Mouse (Mus musculus) embryonic stem cell, embryonic (primary cell): ENCODE results near the gene Epb41l3.
"Not testable (repeated sequence)": the region's sequence is repeated elsewhere in the genome, so short reads cannot be mapped to it uniquely, and the experiment has no call there.

Experiments used
- CTCF ChIA-PET, 4 experiments: fragments of 300-600 bp in 2 of 4; fragments of 350-600 bp in 2 of 4; sonication (Branson Sonifier 250); formaldehyde crosslinking; loops; one replicate each; lab custom pipeline; 2022; ENCODE audit warnings: inconsistent platforms in 2 of 4; lab: Charles Lee
- POLR2A ChIA-PET, 4 experiments: fragments of 300-600 bp in 2 of 4; fragments of 350-600 bp in 2 of 4; sonication (Branson Sonifier 250); formaldehyde crosslinking; loops; one replicate each; lab custom pipeline; 2022; ENCODE audit warnings: antibody characterized with exemption in 4 of 4, inconsistent platforms in 1 of 4; lab: Charles Lee

Epb41l3 gene

DNA sequence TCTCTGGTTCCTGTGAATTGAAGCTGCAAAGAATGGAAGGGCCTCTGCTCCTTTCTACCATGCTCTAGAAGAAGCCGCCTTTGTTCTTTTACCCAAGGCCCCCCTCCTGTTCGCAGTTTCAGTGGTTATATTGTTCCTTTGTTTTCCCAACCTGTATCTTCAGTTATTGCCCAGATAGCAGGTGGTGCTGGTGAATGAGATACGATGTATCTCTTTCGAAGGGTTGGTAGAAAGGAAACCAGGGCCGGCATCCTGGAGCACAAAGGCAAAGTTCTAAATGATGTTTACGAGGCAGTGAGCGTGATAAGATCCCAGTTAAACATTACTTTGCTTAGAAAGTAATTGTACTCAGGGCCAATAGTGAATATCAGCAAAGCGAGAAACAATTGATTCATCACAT, 27.8 kb downstream of the Epb41l3 start:
- POLR2A ChIA-PET, result no interaction called here
- CTCF ChIA-PET, result interaction anchor here in 2 of 4 experiments (0.6 to 1.2 kb wide), 2 partner anchors 65 to 520 kb away, joined by 3 to 4 read pairs; no protein-coding TSS in a partner anchor

DNA sequence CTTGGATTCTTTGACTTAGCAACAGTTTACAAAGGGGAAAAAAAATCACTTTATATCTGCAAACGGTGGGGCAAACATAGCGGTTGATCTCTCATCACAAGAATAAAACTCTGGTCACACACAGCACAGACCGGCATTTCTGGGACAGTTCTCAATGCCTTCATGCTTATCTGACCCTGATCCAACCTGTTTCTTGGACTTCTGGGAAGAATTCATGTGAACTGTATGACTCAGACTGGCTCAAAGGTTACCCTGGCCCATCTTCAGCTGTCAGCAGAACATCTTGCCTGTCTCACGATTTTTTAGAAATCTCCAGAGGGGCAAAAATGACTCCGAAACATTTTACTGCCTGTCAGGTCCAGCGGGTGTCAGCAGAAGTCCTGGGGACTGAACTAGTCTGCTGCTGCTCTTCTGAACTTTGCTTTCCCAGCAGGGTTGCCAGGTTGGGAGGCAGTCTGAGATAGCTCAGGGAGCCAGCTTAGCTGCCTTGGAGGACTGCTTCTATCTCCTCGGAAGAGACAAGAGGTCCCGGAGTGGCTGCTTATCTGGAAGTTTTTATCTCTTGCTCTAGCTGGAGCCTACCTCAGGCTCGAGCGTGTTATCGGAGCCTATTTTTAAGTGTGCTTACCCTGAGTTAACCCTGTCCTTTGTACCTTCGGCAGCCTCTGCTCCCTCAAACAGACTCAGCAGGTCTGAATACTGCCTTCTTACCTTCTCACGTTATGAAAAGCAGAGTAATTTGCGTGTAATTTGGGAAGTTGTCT, 29.7 kb downstream of the Epb41l3 start:
- POLR2A ChIA-PET, result no interaction called here
- CTCF ChIA-PET, result interaction anchor here (0.6 to 1.7 kb wide), 12 partner anchors 16 to 1768 kb away, joined by 3 to 6 read pairs (median 3); no protein-coding TSS in a partner anchor

DNA sequence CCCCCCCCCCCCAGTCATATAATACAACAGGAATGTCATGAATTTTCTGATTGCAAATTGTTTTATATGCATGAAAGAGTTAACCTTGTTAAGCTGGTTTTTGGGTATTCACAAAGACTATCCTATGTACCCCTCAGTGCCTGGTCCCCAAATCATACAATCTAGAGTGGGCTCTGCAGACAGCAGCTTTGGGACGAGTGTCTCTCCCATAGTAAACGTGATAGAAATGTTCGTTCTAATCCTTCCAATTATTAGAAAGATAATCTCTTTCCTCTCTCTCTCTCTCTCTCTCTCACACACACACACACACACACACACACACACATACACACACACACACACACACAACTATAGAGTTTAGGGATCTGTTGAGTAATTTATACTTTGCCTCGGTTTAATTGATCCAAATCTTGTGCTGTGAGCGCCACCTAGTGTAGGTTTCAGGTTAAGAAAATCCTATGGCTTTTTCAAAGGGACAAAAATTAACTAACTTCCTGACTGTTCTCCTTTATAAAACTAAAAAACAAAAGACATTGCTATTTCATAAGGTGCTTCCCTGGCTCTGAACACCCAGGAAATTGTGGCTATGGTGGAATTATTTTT, 30.4 kb downstream of the Epb41l3 start:
- POLR2A ChIA-PET, result no interaction called here
- CTCF ChIA-PET, result interaction anchor here (0.6 to 2.1 kb wide), 17 partner anchors 12 to 1769 kb away, joined by 3 to 9 read pairs (median 3); no protein-coding TSS in a partner anchor

DNA sequence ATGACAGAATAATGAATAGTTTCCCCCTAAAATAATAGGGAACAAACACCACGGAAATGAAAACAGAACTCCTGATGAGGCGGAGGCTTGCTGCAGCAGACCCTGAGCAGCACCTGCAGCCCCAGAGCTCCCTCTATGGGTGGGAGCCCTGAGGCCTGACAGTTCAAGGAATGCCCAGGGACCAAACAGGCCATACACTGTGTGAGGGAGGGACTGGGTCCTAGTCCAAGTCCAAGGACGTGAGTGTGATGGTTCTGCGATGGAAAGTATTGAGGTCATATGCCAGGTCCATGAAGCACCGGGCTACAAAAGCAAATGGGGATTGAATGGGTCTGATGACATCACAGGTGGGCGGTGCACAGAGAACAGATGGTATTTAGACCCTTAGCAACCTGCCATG, 33.7 kb downstream of the Epb41l3 start:
- ChIA-PET POLR2A (interaction anchor here in 1 of 4 experiments (1.0 kb wide), 1 partner anchor 33 kb away, joined by 4 read pairs; no protein-coding TSS in a partner anchor), CTCF (interaction anchor here (0.5 to 2.1 kb wide), 7 partner anchors 10 to 323 kb away, joined by 3 to 8 read pairs (median 4); no protein-coding TSS in a partner anchor)

DNA sequence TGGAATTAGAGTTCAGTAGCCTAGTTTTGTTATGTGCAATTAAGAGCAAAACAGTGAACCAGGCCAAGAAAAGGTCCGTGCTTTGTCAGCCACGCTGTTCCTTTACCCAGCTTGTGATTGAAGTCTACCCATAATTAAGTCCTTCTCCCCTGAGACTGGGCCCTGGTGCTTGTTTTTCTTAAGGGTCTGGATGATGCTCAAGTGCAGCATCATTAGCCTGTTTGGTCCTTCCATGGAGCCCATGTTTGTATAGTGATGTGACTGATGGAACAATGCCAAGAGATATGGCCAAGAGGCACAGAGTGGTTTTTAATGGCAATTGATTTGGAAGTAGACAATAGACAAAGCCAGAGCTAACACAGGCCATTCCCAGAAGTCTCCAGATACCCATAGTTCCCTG, 36.7 kb downstream of the Epb41l3 start:
- ChIA-PET CTCF (no interaction called here), POLR2A (no interaction called here)

DNA sequence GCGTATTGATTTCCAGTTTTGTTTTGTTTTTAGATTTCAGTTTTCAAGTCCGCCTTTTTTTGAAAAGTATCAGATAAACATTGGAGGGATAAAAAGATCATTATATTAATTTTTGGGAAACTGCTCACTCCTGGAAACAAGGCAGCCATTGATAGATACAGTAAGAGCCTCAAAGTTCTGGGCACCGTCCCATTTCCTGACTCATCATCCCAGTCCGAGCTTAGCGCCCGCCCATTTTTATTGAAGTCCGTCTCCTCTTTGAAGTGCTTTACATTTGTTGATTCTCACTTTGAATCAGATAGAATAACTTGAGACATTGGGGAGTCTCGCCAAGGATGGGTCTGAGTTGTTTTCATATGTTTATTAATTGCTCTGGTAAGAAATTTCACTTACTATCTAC, 43.7 kb downstream of the Epb41l3 start:
- POLR2A ChIA-PET, result no interaction called here
- CTCF ChIA-PET, result interaction anchor here in 1 of 4 experiments (0.6 to 0.9 kb wide), 2 partner anchors 10 to 1844 kb away, joined by 3 read pairs; no protein-coding TSS in a partner anchor

DNA sequence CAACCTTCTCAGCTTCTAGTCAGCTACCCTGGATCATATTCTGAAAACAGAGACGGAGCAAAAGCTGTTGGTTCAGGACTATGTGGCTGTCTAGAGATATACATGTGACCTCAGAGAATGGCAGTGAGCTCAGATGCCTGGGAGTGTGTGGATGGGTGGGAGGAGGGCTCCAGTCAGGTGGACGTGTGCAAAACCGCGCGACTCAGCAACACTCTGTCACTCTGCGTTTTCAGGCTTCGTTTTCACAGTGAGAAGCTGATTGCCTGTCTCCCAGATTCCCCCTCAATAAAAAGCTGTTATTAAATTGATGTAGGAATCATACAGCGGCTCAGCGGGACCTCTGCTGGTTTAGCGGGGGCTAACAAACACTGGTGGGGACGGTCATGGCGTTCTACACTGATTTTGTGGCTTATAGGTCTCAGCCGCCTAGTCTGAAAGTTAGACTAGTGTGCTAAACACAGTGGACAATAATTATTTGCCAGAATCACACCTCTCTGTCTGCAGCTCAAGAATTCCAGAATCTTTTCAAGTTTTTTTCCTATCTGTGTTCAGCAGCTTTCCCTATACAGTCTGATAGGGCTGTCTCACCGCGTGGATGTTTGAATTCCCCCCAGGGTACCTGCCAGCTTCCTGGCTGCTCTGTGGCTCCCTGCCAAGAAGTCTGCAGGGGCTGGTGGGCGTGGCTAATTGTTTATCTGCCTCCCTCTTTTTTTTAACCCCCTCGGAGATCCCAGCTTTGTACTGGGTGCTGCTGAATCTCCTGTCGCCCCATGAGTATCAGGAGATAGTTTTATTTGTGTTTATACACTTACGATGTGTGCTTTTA, 45.3 kb downstream of the Epb41l3 start:
- POLR2A ChIA-PET, result interaction anchor here in 1 of 4 experiments (0.9 to 1.7 kb wide), 2 partner anchors 9 to 262 kb away, joined by 3 to 5 read pairs; partner anchors contain the start of gene Zbtb14

DNA sequence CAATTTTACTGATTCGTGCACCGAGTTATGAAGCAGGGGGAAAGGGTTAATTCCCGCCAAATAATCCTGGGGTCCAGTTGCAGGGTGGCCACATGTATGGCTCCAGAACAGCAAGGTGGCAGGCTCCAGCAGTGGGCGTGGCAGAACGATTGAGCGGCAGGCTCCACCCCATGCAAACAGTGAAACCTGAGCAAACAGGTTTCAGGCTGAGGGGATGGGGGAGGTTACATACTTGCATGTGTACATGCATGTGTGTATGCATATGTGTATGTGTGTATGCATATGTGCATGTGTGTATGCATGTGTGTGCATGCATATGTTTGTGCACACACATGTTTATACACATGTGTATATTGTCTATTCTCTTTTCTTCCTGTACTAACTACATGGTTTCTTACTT, 46.9 kb downstream of the Epb41l3 start:
- CTCF ChIA-PET, result not testable (repeated sequence)
- POLR2A ChIA-PET, result interaction anchor here in 1 of 4 experiments (0.7 kb wide), 1 partner anchor 278 kb away, joined by 3 read pairs; no protein-coding TSS in a partner anchor

More for the DNA sequence above, 45.3 kb downstream of the Epb41l3 start:
- CTCF ChIA-PET, result interaction anchor here in 3 of 4 experiments (0.6 to 1.7 kb wide), 3 partner anchors 11 to 1145 kb away, joined by 3 to 8 read pairs (median 3); no protein-coding TSS in a partner anchor

DNA sequence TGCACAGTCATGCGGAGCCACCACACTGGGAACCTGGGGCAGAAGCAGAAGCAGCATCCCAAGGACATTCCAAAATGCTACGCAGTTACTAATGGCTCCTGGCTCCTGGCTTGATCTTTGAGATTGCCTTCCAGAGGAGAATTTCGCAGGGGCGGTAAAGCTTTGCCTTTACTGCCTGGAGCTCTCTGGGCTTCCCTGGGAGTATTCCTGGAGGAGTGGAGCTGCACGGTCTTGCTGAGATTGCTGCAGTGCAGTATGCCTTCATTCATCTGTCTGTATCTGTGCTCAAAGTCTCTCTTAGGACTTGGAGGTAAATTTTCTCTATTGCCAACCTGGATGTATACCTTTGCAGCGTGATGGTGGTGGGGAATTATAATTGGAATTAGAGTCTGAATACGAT, 52.0 kb downstream of the Epb41l3 start:
- ChIA-PET CTCF (no interaction called here), POLR2A (no interaction called here)

DNA sequence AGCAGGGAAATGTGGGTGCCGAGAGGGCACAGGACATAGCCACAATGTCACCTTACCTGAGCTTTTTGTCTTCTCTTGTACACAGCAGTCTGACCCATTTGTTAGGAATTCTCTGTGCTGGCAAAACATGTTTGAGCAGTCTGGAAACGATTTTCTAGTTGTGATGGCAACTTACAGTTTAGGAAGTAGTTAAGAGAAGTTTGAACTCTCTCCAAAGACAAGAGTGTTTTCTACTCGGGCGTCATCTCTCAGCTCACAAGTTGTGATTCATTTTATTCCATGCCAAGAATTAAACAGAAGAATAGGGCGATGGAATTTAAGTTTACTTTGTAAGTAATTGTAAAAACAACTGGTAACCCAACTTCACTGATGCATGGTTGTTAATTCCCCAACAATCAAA, 52.5 kb downstream of the Epb41l3 start:
- ChIA-PET CTCF (interaction anchor here in 1 of 4 experiments (0.5 to 0.7 kb wide), 2 partner anchors 19 to 136 kb away, joined by 4 to 5 read pairs; no protein-coding TSS in a partner anchor), POLR2A (no interaction called here)

DNA sequence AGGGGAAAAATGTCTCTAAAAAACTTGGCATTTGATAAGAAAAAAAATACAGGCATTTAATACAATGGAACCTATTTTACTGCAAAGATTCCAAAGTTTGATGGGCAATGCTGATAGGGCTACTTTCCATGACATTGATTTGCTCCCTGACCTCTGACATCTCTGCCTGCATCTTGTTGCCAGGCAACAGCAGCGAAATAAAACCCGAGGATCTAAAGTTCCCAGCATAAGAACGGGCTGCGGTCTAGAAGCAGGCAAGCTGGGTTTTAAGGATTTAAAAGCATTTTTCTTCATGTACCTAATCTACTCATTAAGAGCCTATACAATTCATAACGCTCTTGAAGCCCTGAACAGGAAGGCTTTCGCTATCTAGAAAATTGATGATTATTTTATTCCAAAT, 54.0 kb downstream of the Epb41l3 start:
- ChIA-PET POLR2A (interaction anchor here in 1 of 4 experiments (2.1 kb wide), 1 partner anchor 9 kb away, joined by 5 read pairs; no protein-coding TSS in a partner anchor), CTCF (no interaction called here)

DNA sequence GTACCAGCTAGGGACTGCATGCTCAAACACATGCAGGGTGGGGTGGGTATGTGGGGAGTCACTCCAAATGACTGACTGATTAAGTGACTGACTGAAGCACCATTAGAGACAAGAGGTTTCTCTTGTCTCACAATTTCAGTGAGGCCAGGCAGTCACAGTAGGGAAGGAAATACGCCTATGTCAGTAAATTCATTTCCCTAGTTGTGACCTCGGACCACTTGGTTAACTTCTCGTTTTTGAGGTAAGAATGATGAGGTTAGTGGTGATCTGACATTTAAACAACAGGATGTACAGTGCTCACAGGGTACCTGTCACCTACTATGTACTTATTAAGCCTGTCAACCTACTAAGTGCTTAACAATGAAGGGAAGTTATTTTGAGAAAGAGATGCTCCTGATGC, 67.5 kb downstream of the Epb41l3 start:
- ChIA-PET CTCF (interaction anchor here in 1 of 4 experiments (1.6 kb wide), 1 partner anchor 61 kb away, joined by 5 read pairs; no protein-coding TSS in a partner anchor), POLR2A (interaction anchor here in 1 of 4 experiments (1.1 kb wide), 1 partner anchor 33 kb away, joined by 4 read pairs; no protein-coding TSS in a partner anchor)

DNA sequence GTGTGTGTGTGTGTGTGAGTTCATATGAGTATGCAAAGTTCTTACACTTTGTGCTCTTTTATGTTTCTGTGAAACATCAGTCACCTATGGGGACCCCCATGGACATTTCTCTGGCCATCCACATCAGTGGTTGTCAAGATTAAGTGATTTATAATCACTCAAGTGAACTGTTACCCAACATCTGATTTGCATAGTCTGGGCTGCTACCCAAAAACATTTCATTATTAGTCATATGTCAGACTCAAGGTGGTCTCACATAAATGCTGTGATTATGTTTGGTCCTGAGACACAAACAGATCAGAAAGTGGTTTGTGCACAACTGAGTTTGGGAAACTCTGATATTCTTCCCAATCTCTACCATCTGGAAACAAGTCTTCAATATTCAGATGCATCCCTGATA, 75.3 kb downstream of the Epb41l3 start:
- ChIA-PET POLR2A (no interaction called here), CTCF (no interaction called here)

DNA sequence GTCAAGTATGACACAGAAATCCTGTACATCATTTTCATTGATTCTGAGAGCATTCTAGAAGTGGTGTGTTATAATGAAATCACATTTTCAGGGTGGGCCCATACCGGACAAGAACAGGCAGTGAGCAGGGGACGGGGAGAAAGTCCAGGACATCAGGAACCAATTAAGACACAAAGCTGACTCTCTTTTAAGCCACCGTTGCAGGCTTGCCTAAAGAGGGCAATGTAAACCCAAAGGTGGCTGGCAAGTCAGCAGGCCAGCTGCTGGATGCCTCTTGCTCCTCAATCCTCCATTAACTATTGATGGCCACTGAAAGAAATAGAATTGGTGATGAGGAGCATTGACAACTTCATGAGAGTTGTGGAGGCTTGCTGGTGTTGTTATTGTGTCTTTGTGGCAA, 75.8 kb downstream of the Epb41l3 start:
- ChIA-PET CTCF (no interaction called here), POLR2A (no interaction called here)

DNA sequence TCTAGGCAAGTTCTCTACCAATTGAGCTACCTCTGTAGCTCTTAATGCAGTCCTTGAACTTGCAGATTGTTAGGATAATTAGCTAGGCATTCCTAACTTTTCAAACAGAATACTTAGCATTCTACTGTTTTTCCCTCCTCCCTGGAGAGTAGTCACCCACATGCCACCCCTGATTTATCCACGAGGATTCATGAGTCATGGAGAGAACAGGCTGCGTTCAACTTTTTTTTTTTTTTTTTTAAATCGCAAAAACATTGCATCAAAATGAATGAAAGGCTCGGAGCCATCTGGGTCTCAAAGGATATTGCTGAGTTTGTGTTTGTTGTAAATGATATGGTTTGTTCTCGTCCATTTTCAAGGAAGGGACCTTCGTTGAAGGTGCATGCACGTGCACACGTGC, 79.6 kb downstream of the Epb41l3 start:
- CTCF ChIA-PET, result no interaction called here
- POLR2A ChIA-PET, result interaction anchor here in 1 of 4 experiments (0.7 kb wide), 1 partner anchor 489 kb away, joined by 4 read pairs; no protein-coding TSS in a partner anchor

DNA sequence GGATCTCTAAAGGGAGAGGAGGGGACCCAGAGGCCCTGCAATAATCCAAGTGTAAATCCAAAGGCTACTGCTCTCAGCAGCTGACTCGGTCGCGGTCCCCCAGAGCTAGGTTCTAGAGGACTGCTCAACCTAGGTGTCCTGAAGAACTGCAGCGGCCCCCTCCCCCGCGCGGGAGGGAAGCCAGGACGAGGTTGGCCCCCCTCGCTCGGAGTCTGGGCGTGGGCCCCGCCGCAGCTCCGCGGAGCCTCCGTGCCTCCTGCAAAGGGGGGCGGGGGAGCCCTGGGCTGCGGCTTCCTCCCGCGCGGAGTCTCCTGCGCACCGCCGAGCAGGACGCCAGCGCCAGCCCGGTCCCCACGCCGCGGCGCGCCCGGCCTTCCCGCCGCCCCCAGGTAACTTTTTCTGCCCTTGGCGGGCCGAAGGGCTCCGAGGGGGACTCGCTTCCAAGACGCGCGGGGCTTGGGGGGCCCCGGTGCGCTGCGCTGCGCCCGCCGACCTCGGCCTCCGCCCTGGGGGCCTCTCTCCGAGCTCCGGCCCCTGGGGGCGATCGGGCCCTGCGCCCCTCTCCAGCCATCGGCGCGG, 81.1 kb downstream of the Epb41l3 start:
- CTCF ChIA-PET, result no interaction called here
- POLR2A ChIA-PET, result interaction anchor here in 2 of 4 experiments (0.7 to 1.4 kb wide), 5 partner anchors 13 to 260 kb away, joined by 3 to 7 read pairs (median 3); no protein-coding TSS in a partner anchor

DNA sequence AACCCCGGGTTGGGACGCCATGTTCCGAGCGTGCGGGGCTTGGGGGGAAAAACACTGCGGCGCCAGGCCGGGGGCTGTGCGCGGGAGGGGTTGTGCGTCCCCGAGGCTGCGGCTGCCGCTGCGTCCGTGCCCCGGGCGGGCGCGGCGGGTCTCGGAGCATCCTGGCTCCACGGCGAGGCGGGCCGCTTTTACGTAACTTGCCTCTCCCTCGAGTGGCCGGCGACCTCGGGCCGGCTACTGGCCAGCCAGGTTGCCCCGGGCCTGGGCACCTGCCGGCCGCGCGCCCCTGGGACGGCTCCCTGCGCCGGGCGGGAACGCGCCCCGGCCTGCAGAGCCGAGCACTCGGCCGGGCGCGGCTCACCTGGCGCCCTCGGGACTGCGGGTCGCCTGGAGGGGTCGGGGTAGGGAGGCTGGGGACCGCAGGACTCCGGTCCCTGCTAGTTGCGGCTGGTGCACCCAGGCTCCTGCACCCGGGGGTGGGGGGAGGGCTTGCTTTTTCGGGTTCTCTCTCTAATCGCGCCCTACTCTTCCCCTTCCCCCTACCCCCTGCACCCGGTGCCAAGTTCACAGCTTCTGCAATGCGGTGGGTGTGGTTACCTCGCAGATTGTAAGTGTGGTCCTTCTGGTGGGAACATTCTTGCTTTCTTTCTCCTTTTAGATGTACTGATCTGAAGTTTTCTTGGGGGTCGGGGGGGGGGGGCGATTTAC, 81.8 kb downstream of the Epb41l3 start:
- ChIA-PET CTCF (interaction anchor here in 1 of 4 experiments (0.6 kb wide), 1 partner anchor 12 kb away, joined by 4 read pairs; no protein-coding TSS in a partner anchor), POLR2A (interaction anchor here in 3 of 4 experiments (0.6 to 1.0 kb wide), 4 partner anchors 17 to 89 kb away, joined by 3 to 5 read pairs (median 3); no protein-coding TSS in a partner anchor)
